Mouse (Mus musculus): ENCODE data around the gene Gpr135.

Gene Gpr135

GRCm38 (mm10) chr12:72070327-72071269, at the start of gene Gpr135:
TSS of gene Gpr135 (minus strand) at chr12:72071125.
- DNase-seq: peak; percentile 91 to 93

- DNase-seq: no peak
These were observed 44.9 kb upstream of the Gpr135 start for GRCm38 (mm10) chr12:72115686-72116345.

- no peak for DNase-seq
These were observed 44.2 kb upstream of the Gpr135 start for GRCm38 (mm10) chr12:72115126-72115525.

DNA sequence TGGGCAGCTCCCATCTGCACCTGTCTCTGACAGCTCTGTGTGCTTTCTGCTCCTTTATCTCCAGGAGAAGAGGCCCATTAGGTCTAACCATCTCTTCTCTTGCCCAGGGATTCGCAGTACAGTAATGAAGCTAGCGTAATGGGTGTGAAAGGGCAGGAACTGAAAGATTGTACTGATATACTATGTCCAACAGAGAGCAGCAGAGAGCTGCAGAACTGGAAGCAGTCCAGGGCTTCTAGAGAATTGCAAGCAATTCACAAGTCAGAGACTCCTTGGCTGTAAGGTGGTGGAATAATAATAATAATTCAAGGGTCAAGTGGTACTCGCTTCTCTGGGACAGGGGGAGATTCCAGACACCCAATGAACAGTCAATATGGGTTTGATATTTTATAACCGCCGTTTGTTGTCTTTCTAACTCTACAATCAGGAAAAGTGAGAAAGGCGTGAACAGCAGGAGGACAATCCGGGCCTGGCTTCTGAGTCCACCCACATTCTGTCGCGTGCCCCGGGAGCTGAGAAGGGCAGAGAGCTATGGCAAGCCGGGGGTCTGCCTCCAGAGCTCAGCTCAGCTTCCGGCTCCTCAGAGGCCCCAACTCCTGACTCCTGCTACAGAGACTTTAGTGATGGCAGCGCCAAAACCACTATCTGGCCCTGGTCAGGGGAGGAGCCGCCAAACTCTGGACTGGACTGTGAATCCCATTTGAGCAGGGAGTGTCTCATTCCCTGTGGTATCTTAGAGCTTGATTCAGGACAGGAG, 33.8 kb upstream of the Gpr135 start:
- DNase-seq: peak; percentile 85 to 88

DNA sequence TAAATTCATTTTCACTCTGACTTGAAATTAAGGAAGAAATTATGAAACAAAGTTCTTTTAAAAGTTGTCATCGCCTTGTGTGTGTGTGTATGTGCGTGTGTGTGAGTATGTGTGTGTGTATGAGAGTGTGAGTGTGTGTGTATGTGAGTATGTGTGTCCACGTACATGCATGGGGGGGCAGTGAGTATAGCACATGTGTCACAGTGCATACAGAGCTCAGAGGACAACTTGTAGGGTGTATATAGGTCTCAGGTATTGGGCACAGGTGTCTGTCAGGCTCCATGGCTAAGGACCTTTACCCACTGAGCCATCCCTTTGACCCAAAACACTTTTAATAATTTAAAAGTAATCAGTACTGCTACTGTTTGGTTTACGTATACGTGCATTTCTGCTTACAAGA, 33.1 kb upstream of the Gpr135 start:
- DNase-seq: no peak

- no peak for DNase-seq
These were observed 31.9 kb upstream of the Gpr135 start for GRCm38 (mm10) chr12:72102776-72103175.

DNA sequence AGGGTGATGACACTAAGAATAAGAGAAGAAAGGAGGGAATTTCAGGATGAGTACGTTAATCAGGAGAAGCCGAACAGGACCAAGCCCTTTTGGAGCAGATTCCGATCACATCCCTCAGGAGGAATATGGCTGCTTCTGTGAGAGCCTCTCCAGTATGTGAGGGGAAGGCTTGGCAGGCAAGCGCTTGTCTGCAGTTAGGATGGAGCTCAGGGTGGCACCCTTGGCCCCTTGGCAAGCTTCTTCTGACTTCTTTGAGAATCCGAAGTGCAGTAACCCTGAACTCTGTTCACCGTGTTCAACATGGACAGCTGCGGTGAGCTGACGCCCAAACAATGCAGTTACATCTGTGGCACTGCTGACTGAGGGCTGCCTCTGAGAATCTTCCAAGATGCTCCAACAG, 26.0 kb upstream of the Gpr135 start:
- DNase-seq: no peak

DNA sequence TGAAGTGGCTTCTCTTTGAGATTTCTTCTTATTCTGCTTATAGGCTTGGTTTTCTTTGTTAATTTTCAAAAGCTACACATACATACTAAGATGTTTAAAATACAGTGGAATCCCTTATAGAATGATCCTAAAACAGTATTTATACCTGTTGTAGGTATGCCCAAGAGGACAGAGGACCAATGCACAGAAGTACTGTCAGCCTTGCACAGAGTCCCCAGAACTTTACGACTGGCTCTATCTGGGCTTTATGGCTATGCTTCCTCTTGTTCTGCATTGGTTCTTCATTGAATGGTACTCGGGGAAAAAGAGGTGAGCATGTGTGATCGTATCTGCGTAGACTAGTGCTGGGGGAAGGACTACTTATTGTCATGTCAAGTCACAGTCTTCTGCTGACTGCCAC, 18.9 kb upstream of the Gpr135 start:
- no peak for DNase-seq

- peak in 1 of 2 experiments; percentile 39 for DNase-seq
These were observed 15.4 kb upstream of the Gpr135 start for GRCm38 (mm10) chr12:72086166-72086825.

DNA sequence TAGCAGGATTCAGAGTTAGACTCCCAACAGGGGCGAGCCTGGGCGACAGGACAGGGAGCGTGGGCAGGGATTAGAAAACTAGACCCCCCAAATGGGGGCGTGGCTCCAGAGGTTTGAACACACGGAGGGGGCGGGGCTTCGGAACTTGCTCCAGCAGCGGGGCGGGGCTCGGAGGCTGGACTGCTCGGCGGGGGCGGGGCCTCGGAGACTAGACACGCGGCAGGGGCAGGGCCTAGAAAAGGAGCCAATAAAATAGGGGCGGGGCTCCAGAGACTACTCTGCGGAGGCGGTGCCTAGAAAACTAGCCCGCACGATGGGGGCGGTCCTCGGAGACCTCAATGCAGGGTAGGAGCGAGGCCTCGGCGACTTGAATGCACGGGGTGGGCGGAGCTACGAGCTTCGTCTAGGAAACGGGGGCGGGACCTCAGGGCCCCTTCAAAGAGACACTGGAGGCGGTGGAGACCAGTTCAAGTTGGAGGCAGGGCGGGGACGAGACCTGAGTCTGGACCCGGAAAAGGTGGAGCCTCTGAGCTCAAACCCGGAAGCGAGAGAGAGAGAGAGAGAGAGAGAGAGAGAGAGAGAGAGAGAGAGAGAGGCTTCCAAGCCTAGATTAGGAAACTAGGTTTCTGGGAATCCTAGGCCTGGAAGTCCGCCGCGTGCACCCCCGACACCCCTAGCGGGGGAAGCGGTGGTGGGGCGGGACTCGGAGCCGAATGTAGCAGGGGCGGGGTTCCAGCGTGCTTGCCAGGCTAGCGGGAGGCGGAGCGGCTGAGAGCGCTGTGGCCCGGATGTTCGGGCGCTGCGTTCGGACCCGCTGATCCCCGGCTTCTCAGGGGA, 14.6 kb upstream of the Gpr135 start, which contains the start of the genes L3hypdh and Jkamp:
TSS of gene L3hypdh (minus strand) at position 111 of the 837 bp plus-strand sequence.
TSS of gene Jkamp (plus strand) at position 261 of the 837 bp plus-strand sequence.
- DNase-seq: peak; percentile 98 to 99

DNA sequence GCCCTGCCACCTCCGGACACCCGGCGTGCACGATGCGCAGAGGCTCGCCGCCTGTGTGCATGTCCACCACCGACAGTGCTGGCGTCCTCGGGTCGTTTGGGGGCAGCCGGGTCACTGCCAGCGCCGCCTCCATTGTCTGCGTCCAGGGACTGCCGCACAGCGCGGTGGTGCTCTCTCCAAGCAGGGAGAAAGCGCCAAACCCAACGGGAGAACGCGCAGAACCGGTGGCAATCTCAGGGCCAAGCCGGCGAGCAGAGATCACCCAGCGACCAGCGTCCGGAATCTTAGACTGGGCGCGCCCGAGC, 14.1 kb upstream of the Gpr135 start:
- no peak for DNase-seq

GRCm38 (mm10) chr12:72084261-72085023, 13.5 kb upstream of the Gpr135 start:
- no peak for DNase-seq

DNA sequence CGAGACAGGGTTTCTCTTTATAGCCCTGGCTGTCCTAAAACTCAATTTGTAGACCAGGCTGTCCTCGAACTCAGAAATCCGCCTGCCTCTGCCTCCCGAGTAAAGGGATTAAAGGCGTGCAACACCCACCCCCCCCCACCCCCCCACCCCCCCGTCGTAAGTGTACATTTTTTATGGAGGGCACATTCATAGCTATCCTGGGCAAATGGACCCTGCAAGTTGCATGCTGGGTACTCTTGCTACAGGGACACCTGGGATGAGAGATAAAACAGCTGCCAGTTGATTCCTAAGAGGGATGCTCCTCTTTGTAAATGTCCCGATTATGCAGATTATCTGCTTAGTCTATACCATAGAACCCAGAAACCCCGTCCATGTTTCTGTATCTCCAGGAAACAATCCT, 12.3 kb upstream of the Gpr135 start:
- no peak for DNase-seq

DNA sequence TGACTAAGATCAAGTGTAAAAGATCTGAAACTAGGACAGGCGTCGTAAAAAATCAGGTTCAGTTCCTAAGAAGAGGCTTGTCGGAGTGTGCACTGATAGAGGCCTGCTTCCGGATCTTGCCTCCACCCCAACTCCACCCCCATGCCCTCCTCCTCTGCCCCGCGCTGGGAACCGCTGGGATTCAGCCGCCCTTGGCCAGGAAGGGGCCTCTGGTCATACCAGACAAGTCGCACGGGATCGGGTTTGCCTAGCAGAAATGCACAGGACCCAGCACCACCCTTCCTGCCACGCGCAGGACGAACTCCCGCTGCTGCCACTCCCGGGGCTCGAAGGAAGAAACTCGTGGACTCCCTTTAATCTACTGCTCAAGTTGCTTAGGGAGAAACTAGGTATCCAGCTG, 11.4 kb upstream of the Gpr135 start:
- no peak for DNase-seq

GRCm38 (mm10) chr12:72081961-72082360, 11.0 kb upstream of the Gpr135 start:
- no peak for DNase-seq

- no peak for DNase-seq
These were observed 7.3 kb upstream of the Gpr135 start for GRCm38 (mm10) chr12:72078248-72078647.

DNA sequence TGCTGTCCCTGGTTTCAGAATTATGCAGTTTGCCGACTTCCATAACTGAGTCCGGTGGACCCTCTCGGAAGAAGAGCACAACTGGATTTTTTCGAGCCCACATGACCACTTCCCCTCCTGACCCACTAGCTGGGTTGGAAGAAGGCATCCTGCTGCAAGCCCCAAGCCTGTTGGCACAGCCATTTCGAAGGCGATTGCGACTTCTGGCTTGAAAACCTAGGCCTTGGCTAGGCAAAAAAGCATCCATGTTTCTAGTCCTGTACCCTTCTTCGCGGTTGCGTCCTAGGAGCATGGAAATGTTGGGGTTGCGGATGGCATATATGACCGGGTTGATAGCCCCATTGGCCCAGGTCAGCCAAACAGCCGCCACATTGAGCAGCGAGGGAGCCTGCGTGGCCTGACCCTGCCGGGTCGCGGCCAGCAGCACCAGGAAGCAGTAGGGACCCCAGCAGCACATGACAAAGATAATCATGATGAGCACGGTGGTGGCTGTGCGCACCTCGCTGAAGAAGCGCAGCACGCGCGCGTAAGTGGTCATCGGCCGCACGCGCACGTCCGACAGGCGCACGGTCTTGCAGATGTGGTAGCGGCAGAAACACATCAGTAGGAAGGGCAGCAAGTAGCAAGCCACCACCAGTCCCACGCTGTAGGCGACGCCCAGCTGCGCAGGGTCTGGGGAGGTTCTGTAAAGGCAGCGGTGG, 1.1 kb downstream of the Gpr135 start:
- no peak for DNase-seq

- DNase-seq: no peak
These were observed 13.1 kb downstream of the Gpr135 start for GRCm38 (mm10) chr12:72057780-72058179.

GRCm38 (mm10) chr12:72053851-72054250, 17.1 kb downstream of the Gpr135 start:
- no peak for DNase-seq

GRCm38 (mm10) chr12:72053303-72053702, 17.6 kb downstream of the Gpr135 start:
- DNase-seq: peak; percentile 39 to 54
